Mouse (Mus musculus): ENCODE data around the gene F11. TPM values are rescaled to one million over a fixed set of nuclear protein-coding genes. Genes with fewer than 3 reads are reported as not detected.

The F11 gene
- polyA plus RNA-seq, 1 experiment from 2014 or later, result 0.20 TPM

DNA sequence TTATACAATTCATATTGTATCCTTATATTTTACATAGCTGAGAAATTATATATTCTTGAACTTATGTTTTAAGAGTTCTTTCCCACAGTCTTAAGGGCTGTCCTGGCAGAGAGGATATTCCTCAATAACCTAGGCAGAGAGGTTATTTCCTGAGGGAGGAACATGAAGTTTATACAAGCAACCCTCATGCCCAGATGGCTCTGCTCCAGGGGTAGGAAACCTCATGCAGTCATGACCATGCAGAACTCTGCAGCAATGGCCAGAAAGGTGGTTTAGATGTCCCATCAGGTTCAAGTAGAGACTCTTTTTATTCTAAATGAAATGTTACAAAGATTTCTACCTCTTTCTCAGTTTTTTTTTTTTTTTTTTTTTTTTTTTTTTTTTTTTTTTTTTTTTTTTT lies 7.2 kb upstream of the F11 start:
- H3K36me3 ChIP-seq, result no peaks in the 10 kb centered on the region
- no peak for ATAC-seq (ENCODE audit: extremely low read depth, insufficient number of reproducible peaks, low FRiP score, low TSS enrichment)
- no peak overlapping the region for H3K27ac ChIP-seq (replicated peaks)
- H3K27me3 ChIP-seq (replicated peaks), result no peaks in the 10 kb centered on the region
- peaks cover 4% of the 10 kb centered on the region for H3K4me1 ChIP-seq
- H3K9me3 ChIP-seq, result no peaks in the 10 kb centered on the region
- H3K4me2 ChIP-seq, result no peak overlapping the region
- no peak overlapping the region for H3K4me3 ChIP-seq
- no peak overlapping the region for H3K9ac ChIP-seq

GRCm38 (mm10) chr8:45268485-45268884 lies 6.7 kb upstream of the F11 start:
- Histone ChIP-seq H3K4me2 (no peak overlapping the region), H3K27me3 (replicated peaks) (no peaks in the 10 kb centered on the region), H3K27ac (replicated peaks) (no peak overlapping the region), H3K9me3 (no peaks in the 10 kb centered on the region), H3K9ac (no peak overlapping the region), H3K36me3 (no peaks in the 10 kb centered on the region), H3K4me1 (peaks cover 4% of the 10 kb centered on the region), H3K4me3 (no peak overlapping the region)
- no peak for ATAC-seq (ENCODE audit: extremely low read depth, insufficient number of reproducible peaks, low FRiP score, low TSS enrichment)

DNA sequence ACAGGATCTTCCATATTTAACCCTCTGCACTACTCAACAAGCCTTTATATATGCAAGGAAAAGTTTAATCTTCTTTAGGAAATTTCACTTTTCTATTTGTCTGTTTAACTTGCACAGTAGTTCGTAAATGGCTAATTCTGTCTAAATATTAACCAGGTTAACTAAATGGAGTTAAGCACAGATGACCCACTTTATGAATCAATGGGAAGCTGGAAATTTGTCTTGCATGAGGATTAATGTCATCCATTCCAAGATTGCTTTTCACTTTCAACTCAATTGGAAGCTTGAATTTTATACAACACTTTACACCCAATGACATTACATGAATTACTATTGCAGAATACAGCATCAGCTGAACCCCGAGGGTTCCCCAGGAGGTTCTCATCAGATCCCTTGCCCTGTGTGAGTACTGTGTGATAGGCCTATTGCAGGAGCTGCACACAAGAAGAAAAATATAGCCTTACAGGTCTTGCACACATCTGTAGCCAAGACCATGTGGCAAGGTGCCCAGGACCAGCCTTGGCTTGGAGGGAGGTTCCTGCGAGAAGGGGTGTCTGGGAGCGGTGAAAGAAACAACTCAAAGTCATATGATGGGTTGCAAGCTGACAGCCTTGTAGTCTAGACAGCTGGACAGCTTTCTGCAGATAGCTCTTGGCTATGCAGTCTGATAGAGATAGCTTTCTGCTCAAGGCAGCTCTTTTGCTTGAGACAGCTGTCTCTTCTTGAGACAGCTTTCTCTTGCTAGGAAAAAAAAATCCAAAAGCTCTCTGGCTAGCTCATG lies 6.0 kb upstream of the F11 start:
- Histone ChIP-seq H3K27ac (replicated peaks) (no peak overlapping the region), H3K4me1 (peaks cover 4% of the 10 kb centered on the region), H3K9me3 (no peaks in the 10 kb centered on the region), H3K9ac (no peak overlapping the region), H3K36me3 (no peaks in the 10 kb centered on the region), H3K4me2 (no peak overlapping the region), H3K27me3 (replicated peaks) (no peaks in the 10 kb centered on the region), H3K4me3 (no peak overlapping the region)
- 67% methylated on average over 4 of the region's 4 CpGs for WGBS
- ATAC-seq (ENCODE audit: extremely low read depth, insufficient number of reproducible peaks, low FRiP score, low TSS enrichment), result no peak

- Histone ChIP-seq H3K4me1 (peaks cover 4% of the 10 kb centered on the region), H3K4me3 (no peak overlapping the region), H3K27me3 (replicated peaks) (no peaks in the 10 kb centered on the region), H3K9ac (no peak overlapping the region), H3K36me3 (no peaks in the 10 kb centered on the region), H3K9me3 (no peaks in the 10 kb centered on the region), H3K27ac (replicated peaks) (no peak overlapping the region), H3K4me2 (no peak overlapping the region)
- no peak for ATAC-seq (ENCODE audit: extremely low read depth, insufficient number of reproducible peaks, low FRiP score, low TSS enrichment)
- WGBS, result 56% methylated on average over 8 of the region's 8 CpGs
Observed at GRCm38 (mm10) chr8:45266993-45267392, 5.2 kb upstream of the F11 start.

- H3K4me1 ChIP-seq, result peaks cover 4% of the 10 kb centered on the region
- H3K9me3 ChIP-seq, result no peaks in the 10 kb centered on the region
- H3K36me3 ChIP-seq, result no peaks in the 10 kb centered on the region
- no peak overlapping the region for H3K27ac ChIP-seq (replicated peaks)
- no peak overlapping the region for H3K4me3 ChIP-seq
- no peak overlapping the region for H3K4me2 ChIP-seq
- H3K27me3 ChIP-seq (replicated peaks), result no peaks in the 10 kb centered on the region
- no peak overlapping the region for H3K9ac ChIP-seq
- WGBS, result 73% methylated on average over 4 of the region's 4 CpGs
- ATAC-seq (ENCODE audit: extremely low read depth, insufficient number of reproducible peaks, low FRiP score, low TSS enrichment), result no peak
Observed at GRCm38 (mm10) chr8:45264918-45265317, 3.1 kb upstream of the F11 start.

GRCm38 (mm10) chr8:45262851-45263250 lies 1.0 kb upstream of the F11 start:
- Histone ChIP-seq H3K4me2 (no peak overlapping the region), H3K27ac (replicated peaks) (no peak overlapping the region), H3K4me3 (no peak overlapping the region), H3K9ac (no peak overlapping the region), H3K9me3 (no peaks in the 10 kb centered on the region), H3K27me3 (replicated peaks) (no peaks in the 10 kb centered on the region), H3K36me3 (no peaks in the 10 kb centered on the region), H3K4me1 (peaks cover 2% of the 10 kb centered on the region)
- no peak for ATAC-seq (ENCODE audit: extremely low read depth, insufficient number of reproducible peaks, low FRiP score, low TSS enrichment)
- WGBS, result 69% methylated on average over 3 of the region's 3 CpGs

GRCm38 (mm10) chr8:45258421-45258820 lies 3.4 kb downstream of the F11 start:
- Histone ChIP-seq H3K27ac (replicated peaks) (no peak overlapping the region), H3K4me3 (no peak overlapping the region), H3K4me2 (no peak overlapping the region), H3K9me3 (no peaks in the 10 kb centered on the region), H3K4me1 (no peaks in the 10 kb centered on the region), H3K9ac (no peak overlapping the region), H3K27me3 (replicated peaks) (no peaks in the 10 kb centered on the region), H3K36me3 (no peaks in the 10 kb centered on the region)
- ATAC-seq (ENCODE audit: extremely low read depth, insufficient number of reproducible peaks, low FRiP score, low TSS enrichment), result no peak
- 72% methylated on average over 8 of the region's 8 CpGs for WGBS

DNA sequence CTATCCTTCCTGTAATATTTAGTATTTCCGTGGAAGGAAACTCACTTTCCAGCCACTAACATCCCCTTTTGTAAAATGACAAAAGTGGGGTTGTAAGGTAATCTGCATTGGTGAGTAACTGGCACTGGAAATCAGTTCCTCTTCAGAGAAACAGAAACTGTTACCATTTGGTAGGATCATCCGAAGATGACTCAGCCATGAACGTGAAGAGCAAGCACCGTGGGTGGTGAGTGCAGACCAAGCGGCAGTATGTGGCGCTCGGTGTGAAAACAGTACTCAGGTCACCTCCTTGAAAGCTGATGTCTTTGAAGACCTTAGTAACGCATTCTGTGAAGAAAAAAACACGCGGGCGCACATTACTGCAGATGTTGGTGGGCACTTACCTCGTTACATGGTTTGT lies 6.8 kb downstream of the F11 start:
- WGBS, result 74% methylated on average over 12 of the region's 12 CpGs
- no peak overlapping the region for H3K4me2 ChIP-seq
- H3K27ac ChIP-seq (replicated peaks), result no peak overlapping the region
- no peaks in the 10 kb centered on the region for H3K36me3 ChIP-seq
- H3K4me1 ChIP-seq, result no peaks in the 10 kb centered on the region
- no peaks in the 10 kb centered on the region for H3K27me3 ChIP-seq (replicated peaks)
- no peaks in the 10 kb centered on the region for H3K9me3 ChIP-seq
- no peak overlapping the region for H3K4me3 ChIP-seq
- H3K9ac ChIP-seq, result no peak overlapping the region
- ATAC-seq (ENCODE audit: extremely low read depth, insufficient number of reproducible peaks, low FRiP score, low TSS enrichment), result no peak

- H3K9me3 ChIP-seq, result no peaks in the 10 kb centered on the region
- H3K9ac ChIP-seq, result no peak overlapping the region
- no peak overlapping the region for H3K4me3 ChIP-seq
- H3K4me1 ChIP-seq, result no peaks in the 10 kb centered on the region
- no peak overlapping the region for H3K4me2 ChIP-seq
- no peak for ATAC-seq (ENCODE audit: extremely low read depth, insufficient number of reproducible peaks, low FRiP score, low TSS enrichment)
- H3K36me3 ChIP-seq, result no peaks in the 10 kb centered on the region
- H3K27ac ChIP-seq (replicated peaks), result no peak overlapping the region
- WGBS, result 65% methylated on average over 8 of the region's 8 CpGs
- H3K27me3 ChIP-seq (replicated peaks), result no peaks in the 10 kb centered on the region
Observed at GRCm38 (mm10) chr8:45254194-45254842, 7.5 kb downstream of the F11 start.

- Histone ChIP-seq H3K36me3 (no peaks in the 10 kb centered on the region), H3K27ac (replicated peaks) (no peak overlapping the region), H3K4me1 (no peaks in the 10 kb centered on the region), H3K27me3 (replicated peaks) (no peaks in the 10 kb centered on the region), H3K9ac (no peak overlapping the region), H3K4me3 (no peak overlapping the region), H3K4me2 (no peak overlapping the region), H3K9me3 (no peaks in the 10 kb centered on the region)
- ATAC-seq (ENCODE audit: extremely low read depth, insufficient number of reproducible peaks, low FRiP score, low TSS enrichment), result no peak
- 85% methylated on average over 1 of the region's 1 CpGs for WGBS
Observed at GRCm38 (mm10) chr8:45253586-45253985, 8.2 kb downstream of the F11 start.

DNA sequence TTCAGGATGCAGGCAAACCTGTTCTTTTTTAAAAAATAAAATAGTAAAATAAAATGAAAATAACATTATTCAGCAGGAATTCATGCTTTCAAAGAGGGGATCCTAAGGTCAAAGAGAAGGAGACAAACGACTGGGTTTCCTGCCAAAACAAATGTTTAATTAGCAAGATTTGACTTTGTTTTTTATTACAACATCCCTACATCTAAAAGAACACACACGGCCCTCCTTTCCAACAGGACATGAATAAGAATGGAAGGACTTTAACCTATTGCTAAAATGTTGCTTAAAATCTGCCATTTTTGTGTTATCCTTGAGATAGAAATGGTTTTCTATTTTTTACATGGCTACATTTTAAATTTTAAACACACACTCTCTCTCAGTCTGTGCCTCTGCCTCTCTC lies 8.7 kb downstream of the F11 start:
- H3K36me3 ChIP-seq, result no peaks in the 10 kb centered on the region
- 41% methylated on average over 2 of the region's 2 CpGs for WGBS
- no peak for ATAC-seq (ENCODE audit: extremely low read depth, insufficient number of reproducible peaks, low FRiP score, low TSS enrichment)
- no peaks in the 10 kb centered on the region for H3K4me1 ChIP-seq
- H3K27ac ChIP-seq (replicated peaks), result no peak overlapping the region
- no peak overlapping the region for H3K4me3 ChIP-seq
- no peaks in the 10 kb centered on the region for H3K9me3 ChIP-seq
- no peak overlapping the region for H3K4me2 ChIP-seq
- H3K9ac ChIP-seq, result no peak overlapping the region
- no peaks in the 10 kb centered on the region for H3K27me3 ChIP-seq (replicated peaks)

DNA sequence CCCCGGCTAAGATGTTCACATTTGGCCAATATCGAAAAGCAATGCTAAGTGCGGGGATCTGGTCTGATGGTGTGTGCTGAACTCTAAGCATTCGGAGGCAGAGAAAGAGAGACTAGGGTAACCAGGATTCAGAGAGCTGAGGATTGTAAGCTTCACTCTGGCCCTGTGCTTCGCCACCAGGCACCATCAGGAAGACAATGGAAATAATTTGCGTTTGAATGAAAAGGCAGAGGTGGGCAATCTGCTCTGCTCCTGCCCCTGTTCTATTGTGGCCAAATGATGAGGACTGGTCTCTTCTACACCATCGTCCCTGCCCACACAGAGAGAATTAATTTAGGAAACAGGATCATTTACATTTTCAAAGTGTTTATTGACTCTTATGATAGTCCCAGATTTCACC lies 15.5 kb downstream of the F11 start:
- Histone ChIP-seq H3K27me3 (replicated peaks) (no peaks in the 10 kb centered on the region), H3K4me2 (no peak overlapping the region), H3K4me3 (no peak overlapping the region), H3K9me3 (no peaks in the 10 kb centered on the region), H3K9ac (no peak overlapping the region), H3K36me3 (no peaks in the 10 kb centered on the region), H3K4me1 (no peaks in the 10 kb centered on the region), H3K27ac (replicated peaks) (no peak overlapping the region)
- ATAC-seq (ENCODE audit: extremely low read depth, insufficient number of reproducible peaks, low FRiP score, low TSS enrichment), result no peak
- 65% methylated on average over 7 of the region's 7 CpGs for WGBS
